Comparison of ENCODE assay signal across 14 mouse cellular contexts in genomic region chr12:77039953-77040305, GRCm38 (mm10).
DNase-seq lines count a peak whose midpoint lies in the region; ATAC-seq and TF ChIP-seq lines count a peak whose summit lies in the region.
"Had no signal": no experiment of that assay in that cellular context is flagged by ENCODE, and none has a peak within 500 bp of the region (broad histone marks: within the 10 kb centered on the region; RNA-seq: fewer than 3 reads in every experiment).

No protein-coding gene starts in this region.

- no peaks in the 10 kb centered on the region for H3K36me3 ChIP-seq in liver, postnatal 0 days (replicated peaks; ENCODE audit: insufficient read depth, low read length)
- no peaks in the 10 kb centered on the region for H3K36me3 ChIP-seq in stomach, postnatal 0 days (ENCODE audit: control insufficient read depth, insufficient read depth, low read length)
- H3K36me3 ChIP-seq: hindbrain, embryonic 13.5 days; neural tube, embryonic 13.5 days; stomach, embryonic 15.5 days had no signal

- no peak overlapping the region for H3K4me2 ChIP-seq in liver, postnatal 0 days (ENCODE audit: low read depth, low read length)
- H3K4me2 ChIP-seq in stomach, postnatal 0 days (replicated peaks; ENCODE audit: low read depth) = no peak overlapping the region
- H3K4me2 ChIP-seq: hindbrain, embryonic 13.5 days; neural tube, embryonic 13.5 days; stomach, embryonic 15.5 days had no signal

- no peaks in the 10 kb centered on the region for H3K4me1 ChIP-seq in liver, postnatal 0 days (ENCODE audit: insufficient read depth)
- no peaks in the 10 kb centered on the region for H3K4me1 ChIP-seq in stomach, postnatal 0 days (replicated peaks; ENCODE audit: control insufficient read depth, insufficient read depth)
- H3K4me1 ChIP-seq: hindbrain, embryonic 13.5 days; neural tube, embryonic 13.5 days; stomach, embryonic 15.5 days had no signal

- no peak for TF ChIP-seq CTCF in liver, postnatal 0 days (IDR thresholded peaks at IDR 0.05; ENCODE audit: low read depth)
- no peak for TF ChIP-seq CTCF in stomach, postnatal 0 days (IDR thresholded peaks at IDR 0.05; ENCODE audit: low read depth)

- ATAC-seq in liver, postnatal 0 days = no peak
- ATAC-seq in common myeloid progenitor, adult 5-6 weeks (replicated peaks; ENCODE audit: low read depth, poor library complexity, severe bottlenecking) = peak; percentile 59
- ATAC-seq in stomach, postnatal 0 days (ENCODE audit: low FRiP score, low TSS enrichment) = 0 out of 2 replicates have a peak, but pooled peaks have one; percentile 45

- H3K4me3 ChIP-seq in liver, postnatal 0 days (ENCODE audit: low read depth, low read length) = no peak overlapping the region
- no peak overlapping the region for H3K4me3 ChIP-seq in stomach, postnatal 0 days (ENCODE audit: low read depth, low read length)
- H3K4me3 ChIP-seq: hindbrain, embryonic 13.5 days; layer of hippocampus, adult 2 months; neural tube, embryonic 13.5 days; stomach, embryonic 15.5 days had no signal

- no peak for TF ChIP-seq EP300 in liver, postnatal 0 days (IDR thresholded peaks at IDR 0.05; ENCODE audit: low read depth)
- no peak for TF ChIP-seq EP300 in stomach, postnatal 0 days (optimal IDR thresholded peaks at IDR 0.05)

- no peak overlapping the region for H3K9ac ChIP-seq in liver, postnatal 0 days (replicated peaks)
- H3K9ac ChIP-seq in stomach, postnatal 0 days (ENCODE audit: low read length) = no peak overlapping the region
- H3K9ac ChIP-seq: hindbrain, embryonic 13.5 days; neural tube, embryonic 13.5 days; stomach, embryonic 15.5 days had no signal

- peak overlapping the region; percentile 26; the same call in 1 of the 2 replicates for H3K27ac ChIP-seq in liver, postnatal 0 days (ENCODE audit: low read depth)
- peak overlapping the region; percentile 40; the same call in 1 of the 2 replicates for H3K27ac ChIP-seq in stomach, postnatal 0 days (replicated peaks)
- H3K27ac ChIP-seq: hindbrain, embryonic 13.5 days; layer of hippocampus, adult 2 months; neural tube, embryonic 13.5 days; stomach, embryonic 15.5 days had no signal

- 71% methylated on average over 4 of the region's 4 CpGs for WGBS in liver, postnatal 0 days (ENCODE audit: insufficient replicate concordance)
- WGBS in stomach, postnatal 0 days = 79% methylated on average over 4 of the region's 4 CpGs

- H3K9me3 ChIP-seq in liver, postnatal 0 days (ENCODE audit: low read length) = no peaks in the 10 kb centered on the region
- no peaks in the 10 kb centered on the region for H3K9me3 ChIP-seq in stomach, postnatal 0 days (ENCODE audit: control insufficient read depth, low read length)
- H3K9me3 ChIP-seq: hindbrain, embryonic 13.5 days; neural tube, embryonic 13.5 days; stomach, embryonic 15.5 days had no signal

- H3K27me3 ChIP-seq in liver, postnatal 0 days (ENCODE audit: insufficient read depth, low read length) = no peaks in the 10 kb centered on the region
- H3K27me3 ChIP-seq in stomach, postnatal 0 days (ENCODE audit: control insufficient read depth, insufficient read depth, low read length) = no peaks in the 10 kb centered on the region
- H3K27me3 ChIP-seq: hindbrain, embryonic 13.5 days; megakaryocyte, embryonic 14.5 days; neural tube, embryonic 13.5 days; stomach, embryonic 15.5 days had no signal

- no peak for DNase-seq in liver, postnatal 0 days
- no peak for DNase-seq in liver
- DNase-seq in thymus, postnatal 0 days (ENCODE audit: low spot score) = peak; percentile 33
- DNase-seq in thymus, postnatal 25 days = no peak
- DNase-seq in stomach, postnatal 0 days (ENCODE audit: low spot score) = no peak
- DNase-seq in ovary, postnatal 36 days (ENCODE audit: low spot score) = no peak
- no peak for DNase-seq in right cerebral cortex, postnatal 14 days
- DNase-seq: kidney, adult 11 months had no signal
